Mouse (Mus musculus) liver, postnatal 0 days (tissue): ENCODE measurements around the gene Il34.

Experiments used
- CTCF ChIP-seq: sonication (generic); IDR thresholded peaks from 2 replicates; pipeline ENCODE4 v1.5.1; 2016; ENCODE audit warnings: antibody characterized with exemption, low read depth
- EP300 ChIP-seq: IDR thresholded peaks from 2 replicates; pipeline ENCODE4 v1.6.1; 2016; ENCODE audit warnings: antibody characterized with exemption, low read depth, mild to moderate bottlenecking

DNA sequence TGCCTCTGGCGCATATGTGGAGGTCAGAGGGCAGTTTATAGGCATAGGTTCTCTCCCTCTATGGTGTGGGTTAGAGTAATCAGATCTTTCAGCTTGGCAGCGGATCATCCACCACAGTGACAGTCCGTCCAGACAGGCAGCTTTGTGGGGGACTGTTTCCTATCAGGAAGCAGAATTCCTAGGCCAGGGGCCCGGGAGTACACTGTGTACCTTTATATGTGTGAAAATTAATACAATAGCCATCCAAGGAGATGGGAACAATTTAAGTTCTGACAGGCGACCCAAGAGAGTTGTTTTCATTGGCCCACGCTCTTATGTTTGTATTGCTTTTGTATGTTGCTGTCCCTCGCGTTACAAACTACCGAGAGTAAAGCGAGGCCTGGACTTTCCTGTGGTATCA lies 14.6 kb downstream of the Il34 start:
- no peak for TF ChIP-seq EP300
- TF ChIP-seq CTCF: no peak
